Comparison of ENCODE assay signal across 13 mouse cellular contexts in the genomic region with DNA sequence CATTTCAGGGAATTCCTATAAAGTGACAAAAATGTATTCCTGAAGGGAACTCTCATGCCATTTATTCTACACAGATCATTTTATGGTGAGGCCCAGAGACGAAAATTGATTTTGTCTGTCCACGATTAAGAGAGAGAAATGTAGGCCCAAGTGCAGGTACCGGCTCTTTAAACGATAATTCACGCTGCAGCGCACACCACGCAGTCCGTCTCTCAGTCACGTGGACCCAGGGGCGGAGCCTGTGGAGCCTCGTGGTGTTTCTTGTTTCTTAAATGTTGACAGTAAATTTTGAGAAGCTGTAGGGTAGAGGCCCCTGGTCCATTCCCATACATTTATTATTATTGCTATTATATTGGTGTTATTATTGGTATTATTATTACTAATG.
DNase-seq lines count a peak whose midpoint lies in the region; ATAC-seq and TF ChIP-seq lines count a peak whose summit lies in the region.
"Had no signal": no experiment of that assay in that cellular context is flagged by ENCODE, and none has a peak within 500 bp of the region (broad histone marks: within the 10 kb centered on the region; RNA-seq: fewer than 3 reads in every experiment).

No protein-coding gene starts in this region.

- H3K9me3 ChIP-seq in heart, postnatal 0 days (replicated peaks; ENCODE audit: control insufficient read depth, low read length): no peaks in the 10 kb centered on the region
- H3K9me3 ChIP-seq in G1E (replicated peaks): no peaks in the 10 kb centered on the region
- H3K9me3 ChIP-seq in liver, embryonic 12.5 days (replicated peaks): no peaks in the 10 kb centered on the region
- H3K9me3 ChIP-seq: embryonic facial prominence, embryonic 12.5 days; limb, embryonic 15.5 days had no signal

- peaks cover 14% of the 10 kb centered on the region; the same call in 1 of the 2 replicates for H3K4me1 ChIP-seq in heart, postnatal 0 days (ENCODE audit: control insufficient read depth, insufficient read depth)
- H3K4me1 ChIP-seq in G1E (ENCODE audit: insufficient read depth, low read depth, low read length): peaks cover 64% of the 10 kb centered on the region
- peaks cover 97% of the 10 kb centered on the region for H3K4me1 ChIP-seq in liver, embryonic 12.5 days

- no peak for ATAC-seq in heart, postnatal 0 days (ENCODE audit: insufficient read depth, low read depth)
- peak; percentile 73 for ATAC-seq in G1E (ENCODE audit: extremely low read depth, insufficient number of reproducible peaks, low FRiP score, poor library complexity, severe bottlenecking)
- peak; percentile 80 for ATAC-seq in liver, embryonic 12.5 days

- no peak overlapping the region for H3K9ac ChIP-seq in heart, postnatal 0 days (replicated peaks; ENCODE audit: low read depth, low read length)
- peak overlapping the region; percentile 51 for H3K9ac ChIP-seq in liver, embryonic 12.5 days
- H3K9ac ChIP-seq: embryonic facial prominence, embryonic 12.5 days; limb, embryonic 15.5 days had no signal

- no peak for TF ChIP-seq EP300 in heart, postnatal 0 days (IDR thresholded peaks at IDR 0.05; ENCODE audit: low read depth)

- no peak for TF ChIP-seq CTCF in heart, postnatal 0 days (IDR thresholded peaks at IDR 0.05; ENCODE audit: low read depth)
- no peak for TF ChIP-seq CTCF in G1E (IDR thresholded peaks at IDR 0.05; ENCODE audit: low read depth, low read length)

- intact Hi-C loops in heart, postnatal 25 days (cut with DNase I): no loop called here
- intact Hi-C loops in left cerebral cortex, postnatal 10 days (cut with DNase I): no loop called here

- no peak for DNase-seq in heart, postnatal 0 days (ENCODE audit: low spot score)
- no peak for DNase-seq in heart, postnatal 25 days (ENCODE audit: low spot score)
- peak; percentile 15 for DNase-seq in G1E (ENCODE audit: low spot score)
- peak; percentile 81 for DNase-seq in c-Kit-positive CD71-positive TER-119-positive erythroid progenitor cells, embryonic 14.5 days (ENCODE audit: low spot score)
- DNase-seq in left cerebral cortex, postnatal 10 days (ENCODE audit: extremely low spot score in 1 of 2, low spot score in 2 of 2): no peak
- DNase-seq in kidney, postnatal 4 days: no peak
- no peak for DNase-seq in thymus, postnatal 10 days (ENCODE audit: low spot score in 2 of 2)
- DNase-seq: layer of hippocampus, adult 9-11 months; thymus, adult 2 months had no signal

- no peaks in the 10 kb centered on the region for H3K27me3 ChIP-seq in heart, postnatal 0 days (ENCODE audit: control insufficient read depth, insufficient read depth, low read length)
- no peaks in the 10 kb centered on the region for H3K27me3 ChIP-seq in G1E (ENCODE audit: insufficient read depth, low read length)
- no peaks in the 10 kb centered on the region for H3K27me3 ChIP-seq in liver, embryonic 12.5 days (replicated peaks)
- H3K27me3 ChIP-seq: CH12.LX; embryonic facial prominence, embryonic 12.5 days; limb, embryonic 15.5 days had no signal

- H3K27ac ChIP-seq in heart, postnatal 0 days (ENCODE audit: low read depth): no peak overlapping the region
- H3K27ac ChIP-seq in liver, embryonic 12.5 days: peak overlapping the region; percentile 92
- H3K27ac ChIP-seq: embryonic facial prominence, embryonic 12.5 days; limb, embryonic 15.5 days had no signal

- no peak overlapping the region for H3K4me3 ChIP-seq in heart, postnatal 0 days (ENCODE audit: low read depth, low read length)
- peak overlapping the region; percentile 45; the same call in 1 of the 2 replicates for H3K4me3 ChIP-seq in G1E (ENCODE audit: low read depth, low read length)
- H3K4me3 ChIP-seq in liver, embryonic 12.5 days: peak overlapping the region; percentile 53
- H3K4me3 ChIP-seq: embryonic facial prominence, embryonic 12.5 days; limb, embryonic 15.5 days had no signal

- 80% methylated on average over 11 of the region's 11 CpGs for WGBS in heart, postnatal 0 days
- WGBS in liver, embryonic 12.5 days (ENCODE audit: insufficient replicate concordance): 40% methylated on average over 11 of the region's 11 CpGs

- 0 out of 2 replicates have a peak overlapping the region, but pooled peaks have one; percentile 12 for H3K4me2 ChIP-seq in heart, postnatal 0 days (ENCODE audit: low read depth, low read length)
- H3K4me2 ChIP-seq in liver, embryonic 12.5 days: peak overlapping the region; percentile 84
- H3K4me2 ChIP-seq: embryonic facial prominence, embryonic 12.5 days; limb, embryonic 15.5 days had no signal

- no peaks in the 10 kb centered on the region for H3K36me3 ChIP-seq in heart, postnatal 0 days (replicated peaks; ENCODE audit: control insufficient read depth, insufficient read depth, low read length)
- H3K36me3 ChIP-seq in G1E (replicated peaks): peaks cover 29% of the 10 kb centered on the region
- no peaks in the 10 kb centered on the region for H3K36me3 ChIP-seq in liver, embryonic 12.5 days
- H3K36me3 ChIP-seq: embryonic facial prominence, embryonic 12.5 days; limb, embryonic 15.5 days had no signal

Comparison
In these comparisons a context has a peak if more than half of its experiments do, and no peak if none do; other contexts are left out.
1. DNase-seq: peak in G1E (single experiment) and c-Kit-positive CD71-positive TER-119-positive erythroid progenitor cells, embryonic 14.5 days (single experiment); none in heart, postnatal 0 days (single experiment), heart, postnatal 25 days (single experiment), left cerebral cortex, postnatal 10 days (0 of 2), kidney, postnatal 4 days (0 of 2) and thymus, postnatal 10 days (0 of 2).